Mouse (Mus musculus) G1E-ER4 (cell line): ENCODE data around the gene Otud4. TPM values are rescaled to one million over a fixed set of nuclear protein-coding genes. Genes with fewer than 3 reads are reported as not detected.

Experiments
- GATA1 ChIP-seq: IDR thresholded peaks from one replicate; pipeline ENCODE4 v1.8.0; 2012; ENCODE audit warnings: low read length, inconsistent platforms
- polyA plus RNA-seq: library from polyadenylated mRNA; stranded (reverse); fragments of >175 nt; gene quantifications from 2 replicates; pipeline ENCODE4 v1.2.3, GENCODE M21; 2012

Gene Otud4
- polyA plus RNA-seq, 1 experiment: 4.9 TPM

- no peak for TF ChIP-seq GATA1
Observed at GRCm38 (mm10) chr8:79711064-79711961, 71.9 kb downstream of the Otud4 start, which contains the start of the genes Abce1 and Anapc10. Abce1 (minus strand) TSS chr8:79711740. Anapc10 (plus strand) TSS chr8:79711820.

GRCm38 (mm10) chr8:79712676-79713075 lies 73.3 kb downstream of the Otud4 start:
- TF ChIP-seq GATA1: no peak

GRCm38 (mm10) chr8:79721537-79721936 lies 82.1 kb downstream of the Otud4 start:
- TF ChIP-seq GATA1: no peak

- TF ChIP-seq GATA1: no peak
Observed at GRCm38 (mm10) chr8:79723308-79723707, 83.9 kb downstream of the Otud4 start.

- no peak for TF ChIP-seq GATA1
Observed at GRCm38 (mm10) chr8:79724589-79724988, 85.2 kb downstream of the Otud4 start.

Other genes starting within 250 kb of the Otud4 start
- gene Smad1, start 240.1 kb upstream of the Otud4 start, polyA plus RNA-seq: 0.51 and 0.94 TPM in 2 replicates
- gene Abce1, start 72.1 kb downstream of the Otud4 start, polyA plus RNA-seq: 10.7 and 11.0 TPM in 2 replicates
- gene Anapc10, start 72.2 kb downstream of the Otud4 start, polyA plus RNA-seq: 0.17 and 0.39 TPM in 2 replicates